Mouse (Mus musculus) G1E (cell line): ENCODE data around the gene Ntsr1. TPM values are rescaled to one million over a fixed set of nuclear protein-coding genes. Genes with fewer than 3 reads are reported as not detected.

Experiments
- ATAC-seq: 2 replicates; pipeline ENCODE4 v1.8.0; 2016; ENCODE audit warnings: mild to moderate bottlenecking; ENCODE audit not compliant: insufficient number of reproducible peaks, poor library complexity, low FRiP score, severe bottlenecking; ENCODE audit errors: extremely low read depth
- DNase-seq: peaks from one replicate; pipeline ENCODE4 v3.0.0; 2012; ENCODE audit warnings: low spot score
- H3K27me3 ChIP-seq: 2 replicates; pipeline ENCODE4 v1.6.1; 2012; ENCODE audit warnings: mild to moderate bottlenecking, low read length, inconsistent platforms; ENCODE audit not compliant: insufficient read depth
- H3K36me3 ChIP-seq: replicated peaks from 2 replicates; pipeline ENCODE3; 2012; ENCODE audit warnings: mild to moderate bottlenecking, inconsistent platforms
- H3K4me1 ChIP-seq: 2 replicates; pipeline ENCODE4 v1.6.1; 2012; ENCODE audit warnings: low read depth, low read length, inconsistent platforms, mixed read lengths; ENCODE audit not compliant: insufficient read depth
- H3K4me3 ChIP-seq: 2 replicates; pipeline ENCODE4 v1.5.1; 2012; ENCODE audit warnings: low read depth, mild to moderate bottlenecking, inconsistent platforms, low read length, moderate library complexity, mixed read lengths
- H3K9me3 ChIP-seq: replicated peaks from 2 replicates; pipeline ENCODE4 v1.6.1; 2012; ENCODE audit warnings: inconsistent platforms
- CTCF ChIP-seq: IDR thresholded peaks from 2 replicates; pipeline ENCODE4 v1.5.1; 2012; ENCODE audit warnings: low read depth, low read length, inconsistent platforms, mixed read lengths
- GATA1 ChIP-seq: IDR thresholded peaks from 2 replicates; pipeline ENCODE4 v1.6.1; 2012; ENCODE audit warnings: borderline replicate concordance, low read length, inconsistent platforms, mixed read lengths
- GATA2 ChIP-seq: IDR thresholded peaks from 2 replicates; pipeline ENCODE4 v1.6.1; 2012; ENCODE audit warnings: low read depth, low read length, inconsistent platforms, borderline replicate concordance
- POLR2AphosphoS5 ChIP-seq: IDR thresholded peaks from 2 replicates; pipeline ENCODE4 v1.6.1; 2012; ENCODE audit warnings: low read depth, low read length, inconsistent platforms; ENCODE audit not compliant: insufficient replicate concordance
- TAL1 ChIP-seq: conservative IDR thresholded peaks from 2 replicates; pipeline ENCODE4 v1.6.1; 2012; ENCODE audit warnings: low read depth, low read length, inconsistent platforms, mixed read lengths
- polyA plus RNA-seq: library from polyadenylated mRNA; stranded (reverse); fragments of >175 nt; gene quantifications from 2 replicates; pipeline ENCODE4 v1.2.3, GENCODE M21; 2012
- total RNA-seq, 2 experiments: library from RNA; stranded (forward) in 1 of 2; stranded (reverse) in 1 of 2; fragments of 200-1000 nt in 1 of 2; fragments of >200 nt in 1 of 2; fragmentation: Nextera tagmentation in 1 of 2; gene quantifications; 2 replicates each; pipeline ENCODE4 v1.2.3; 2014 to 2017

Ntsr1 gene
- total and polyA plus RNA-seq, 3 experiments = 0.05 TPM; not detected in 2

DNA sequence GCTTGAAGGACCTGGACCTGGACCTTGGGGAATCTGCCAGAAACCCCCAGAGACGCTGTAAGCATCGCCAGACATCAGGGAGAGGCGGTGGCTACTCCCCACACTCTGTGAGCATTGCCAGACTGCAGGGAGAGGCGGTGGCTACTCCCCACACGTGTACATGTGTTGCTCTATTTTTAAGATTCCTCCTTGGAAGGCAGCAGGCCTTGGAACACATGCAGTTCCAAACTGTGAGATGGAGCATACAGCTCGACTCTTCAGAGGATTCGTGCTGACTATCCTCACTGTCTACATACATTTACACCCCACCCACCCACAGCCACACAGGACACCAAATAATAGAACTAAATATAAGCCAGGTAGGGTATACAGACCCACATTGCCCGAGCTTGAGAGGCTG lies 3.9 kb upstream of the Ntsr1 start:
- Histone ChIP-seq H3K4me3 (no peak overlapping the region), H3K27me3 (peaks cover 9% of the 10 kb centered on the region), H3K9me3 (no peaks in the 10 kb centered on the region), H3K4me1 (no peaks in the 10 kb centered on the region), H3K36me3 (no peaks in the 10 kb centered on the region)
- TF ChIP-seq POLR2AphosphoS5 (no peak), GATA2 (no peak), TAL1 (no peak), GATA1 (no peak), CTCF (no peak)
- no peak for DNase-seq
- no peak for ATAC-seq

- no peaks in the 10 kb centered on the region for H3K4me1 ChIP-seq
- H3K36me3 ChIP-seq = no peaks in the 10 kb centered on the region
- TF ChIP-seq POLR2AphosphoS5 = no peak
- no peak for TF ChIP-seq CTCF
- no peak for TF ChIP-seq TAL1
- no peak for TF ChIP-seq GATA2
- TF ChIP-seq GATA1 = no peak
- no peaks in the 10 kb centered on the region for H3K9me3 ChIP-seq
- no peaks in the 10 kb centered on the region; the same call in 1 of the 2 replicates for H3K27me3 ChIP-seq
- no peak for DNase-seq
- ATAC-seq = no peak
- H3K4me3 ChIP-seq = no peak overlapping the region
Measured at GRCm38 (mm10) chr2:180500726-180501125, 950 bp downstream of the Ntsr1 start.

DNA sequence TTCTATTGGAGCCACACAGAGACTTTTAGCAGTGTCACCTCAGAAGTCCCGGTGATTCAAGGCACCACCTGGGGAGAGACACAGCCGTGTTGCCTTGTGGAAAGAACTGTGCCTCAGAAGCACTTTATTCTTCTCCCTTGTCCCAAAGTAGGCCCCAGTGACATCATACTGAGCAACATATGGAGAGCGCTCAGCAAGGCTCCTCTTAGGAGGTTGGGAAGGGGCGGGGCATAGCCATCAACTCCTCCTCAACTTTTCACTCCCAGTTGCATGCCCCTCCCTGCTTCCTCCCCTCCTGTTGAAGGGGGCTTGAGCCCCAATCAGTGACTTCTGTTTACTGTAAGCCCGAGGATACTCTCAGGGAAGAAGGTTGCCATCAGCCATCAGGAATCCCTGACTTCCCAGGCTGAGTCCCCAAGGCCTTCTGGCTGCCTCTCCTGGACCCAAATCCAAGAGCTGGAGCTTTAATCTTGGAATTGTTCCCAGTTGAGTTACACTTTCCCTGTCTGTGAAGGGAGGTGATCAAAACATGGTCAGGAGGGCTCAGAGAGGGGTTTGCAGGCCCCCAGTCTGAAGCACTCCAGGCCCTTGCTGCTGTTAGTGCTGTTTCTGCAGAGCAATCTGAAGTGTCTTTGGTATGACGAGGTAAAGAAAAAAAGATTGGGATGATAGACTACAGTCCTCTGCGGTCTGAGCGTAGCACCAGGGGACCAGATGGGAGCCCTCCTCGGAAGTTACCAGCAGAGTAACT lies 1.6 kb downstream of the Ntsr1 start:
- Histone ChIP-seq H3K27me3 (no peaks in the 10 kb centered on the region; the same call in 1 of the 2 replicates), H3K9me3 (no peaks in the 10 kb centered on the region), H3K4me1 (no peaks in the 10 kb centered on the region), H3K4me3 (no peak overlapping the region), H3K36me3 (no peaks in the 10 kb centered on the region)
- DNase-seq (no peak), ATAC-seq (no peak)
- no peak for TF ChIP-seq POLR2AphosphoS5
- TF ChIP-seq CTCF = no peak
- no peak for TF ChIP-seq GATA1
- TF ChIP-seq GATA2 = no peak
- no peak for TF ChIP-seq TAL1

DNA sequence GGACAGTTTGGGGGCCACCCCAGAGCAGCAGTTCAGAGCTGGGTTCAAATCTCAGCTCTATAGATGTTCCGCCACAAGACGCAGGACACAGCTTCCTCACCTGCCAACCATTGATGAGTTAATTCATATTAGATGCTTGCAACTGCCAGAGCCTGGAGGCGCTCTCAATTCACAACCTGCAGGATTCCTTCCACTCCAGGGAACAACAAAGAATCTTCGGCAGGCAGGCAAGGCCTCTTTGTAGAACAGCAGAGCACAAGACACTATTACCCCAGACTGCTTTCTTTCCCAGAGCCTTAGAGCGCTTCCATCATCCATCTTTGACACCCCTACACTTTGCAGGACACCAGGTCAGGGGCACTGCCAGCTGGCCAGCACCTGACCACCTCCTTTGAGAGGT lies 6.5 kb downstream of the Ntsr1 start:
- no peaks in the 10 kb centered on the region for H3K9me3 ChIP-seq
- no peaks in the 10 kb centered on the region for H3K36me3 ChIP-seq
- no peak overlapping the region for H3K4me3 ChIP-seq
- H3K4me1 ChIP-seq = no peaks in the 10 kb centered on the region
- DNase-seq = no peak
- H3K27me3 ChIP-seq = no peaks in the 10 kb centered on the region
- no peak for TF ChIP-seq CTCF
- no peak for TF ChIP-seq GATA1
- no peak for TF ChIP-seq POLR2AphosphoS5
- TF ChIP-seq TAL1 = no peak
- TF ChIP-seq GATA2 = no peak
- ATAC-seq = no peak

GRCm38 (mm10) chr2:180508455-180509115 lies 8.8 kb downstream of the Ntsr1 start:
- Histone ChIP-seq H3K27me3 (no peaks in the 10 kb centered on the region), H3K4me1 (no peaks in the 10 kb centered on the region), H3K9me3 (no peaks in the 10 kb centered on the region), H3K4me3 (no peak overlapping the region), H3K36me3 (no peaks in the 10 kb centered on the region)
- ATAC-seq (no peak), DNase-seq (no peak)
- TF ChIP-seq TAL1 (no peak), POLR2AphosphoS5 (no peak), GATA1 (no peak), CTCF (no peak), GATA2 (no peak)

DNA sequence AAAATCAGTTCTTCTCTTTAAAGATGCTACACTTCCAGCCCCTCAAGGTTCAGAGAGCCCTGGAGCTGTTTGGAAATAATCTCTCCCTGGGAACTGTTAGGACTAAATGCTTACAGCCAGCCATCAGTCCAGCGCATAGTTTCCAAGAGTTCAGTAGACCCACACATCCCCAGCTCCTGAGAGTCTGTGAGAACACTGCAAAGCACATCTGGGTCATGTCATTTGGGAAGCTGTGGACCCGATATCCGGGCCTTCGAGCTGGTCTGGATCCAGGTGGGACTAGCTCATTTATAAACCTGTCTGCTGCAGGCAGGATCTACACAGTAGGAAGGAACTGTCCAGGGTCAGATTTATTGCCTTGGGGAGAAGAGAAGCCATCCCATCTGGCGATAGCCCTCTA lies 11.1 kb downstream of the Ntsr1 start:
- TF ChIP-seq GATA1 (no peak), GATA2 (no peak), POLR2AphosphoS5 (no peak), CTCF (no peak), TAL1 (no peak)
- DNase-seq = no peak
- no peaks in the 10 kb centered on the region for H3K36me3 ChIP-seq
- H3K4me3 ChIP-seq = no peak overlapping the region
- H3K27me3 ChIP-seq = no peaks in the 10 kb centered on the region
- no peaks in the 10 kb centered on the region for H3K9me3 ChIP-seq
- H3K4me1 ChIP-seq = no peaks in the 10 kb centered on the region
- ATAC-seq = no peak
